ENCODE assay signal across 9 mouse cellular contexts in genomic region chr4:5583989-5584677, GRCm38 (mm10).
DNase-seq lines count a peak whose midpoint lies in the region; ATAC-seq and TF ChIP-seq lines count a peak whose summit lies in the region.
"Had no signal": no experiment of that assay in that cellular context is flagged by ENCODE, and none has a peak within 500 bp of the region (broad histone marks: within the 10 kb centered on the region; RNA-seq: fewer than 3 reads in every experiment).

No protein-coding gene starts in this region.

- no peaks in the 10 kb centered on the region for H3K36me3 ChIP-seq in heart, embryonic 10.5 days
- no peaks in the 10 kb centered on the region for H3K36me3 ChIP-seq in midbrain, embryonic 11.5 days (ENCODE audit: control insufficient read depth, insufficient read depth, low read length)

- no peaks in the 10 kb centered on the region for H3K27me3 ChIP-seq in heart, embryonic 10.5 days (ENCODE audit: insufficient read depth, poor library complexity, severe bottlenecking)
- H3K27me3 ChIP-seq in midbrain, embryonic 11.5 days (ENCODE audit: control insufficient read depth, insufficient read depth, low read length): no peaks in the 10 kb centered on the region
- H3K27me3 ChIP-seq: megakaryocyte, embryonic 14.5 days had no signal

- H3K9ac ChIP-seq in midbrain, embryonic 11.5 days (ENCODE audit: low read length): no peak overlapping the region

- TF ChIP-seq CTCF in layer of hippocampus, adult 2 months (conservative IDR thresholded peaks at IDR 0.05): no peak

- peak; percentile 68 to 76 for DNase-seq in heart, adult 18-20 months
- DNase-seq in heart, embryonic 10.5 days (ENCODE audit: low spot score): no peak
- peak; percentile 1 for DNase-seq in adrenal gland, adult 8-10 months
- peak; percentile 69 for DNase-seq in gonadal fat pad, adult 2 months (ENCODE audit: low read depth)
- DNase-seq in kidney, postnatal 36 days: peak; percentile 4 to 13
- DNase-seq in thymus, adult 18-20 months: no peak
- DNase-seq in layer of hippocampus, adult 2 months (ENCODE audit: low spot score in 2 of 2): no peak
- no peak for DNase-seq in midbrain, embryonic 11.5 days (ENCODE audit: low spot score, missing footprints)

- WGBS in heart, embryonic 10.5 days: 62% methylated on average over 6 of the region's 6 CpGs
- 71% methylated on average over 6 of the region's 6 CpGs for WGBS in midbrain, embryonic 11.5 days

- H3K9me3 ChIP-seq in heart, embryonic 10.5 days: no peaks in the 10 kb centered on the region
- H3K9me3 ChIP-seq in midbrain, embryonic 11.5 days (ENCODE audit: control insufficient read depth, low read length): no peaks in the 10 kb centered on the region
- H3K9me3 ChIP-seq: megakaryocyte, embryonic 14.5 days had no signal

- no peak overlapping the region for H3K27ac ChIP-seq in heart, embryonic 10.5 days
- H3K27ac ChIP-seq in layer of hippocampus, adult 2 months: no peak overlapping the region
- no peak overlapping the region for H3K27ac ChIP-seq in midbrain, embryonic 11.5 days (ENCODE audit: low read depth, low read length)

- H3K4me3 ChIP-seq in heart, embryonic 10.5 days: no peak overlapping the region
- H3K4me3 ChIP-seq in layer of hippocampus, adult 2 months: no peak overlapping the region
- H3K4me3 ChIP-seq in midbrain, embryonic 11.5 days (ENCODE audit: low read depth, low read length): no peak overlapping the region
- H3K4me3 ChIP-seq: megakaryocyte, embryonic 14.5 days had no signal

- H3K4me2 ChIP-seq in midbrain, embryonic 11.5 days: no peak overlapping the region

- no peaks in the 10 kb centered on the region for H3K4me1 ChIP-seq in heart, embryonic 10.5 days
- peaks cover 3% of the 10 kb centered on the region; the same call in 1 of the 2 replicates for H3K4me1 ChIP-seq in midbrain, embryonic 11.5 days (ENCODE audit: control insufficient read depth, insufficient read depth, low read length)
- H3K4me1 ChIP-seq: megakaryocyte, embryonic 14.5 days had no signal

- ATAC-seq in midbrain, embryonic 11.5 days (ENCODE audit: low FRiP score): no peak

Comparison
In these comparisons a context has a peak if more than half of its experiments do, and no peak if none do; other contexts are left out.
1. DNase-seq: peak in heart, adult 18-20 months (2 of 2), adrenal gland, adult 8-10 months (single experiment), gonadal fat pad, adult 2 months (single experiment) and kidney, postnatal 36 days (2 of 2); none in heart, embryonic 10.5 days (single experiment), thymus, adult 18-20 months (0 of 2), layer of hippocampus, adult 2 months (0 of 2) and midbrain, embryonic 11.5 days (single experiment).